Mouse (Mus musculus) forebrain, embryonic 15.5 days (tissue): ENCODE data around the gene Lrrn4cl. TPM values are rescaled to one million over a fixed set of nuclear protein-coding genes. Genes with fewer than 3 reads are reported as not detected.
A peak's percentile ranks its signal among the peaks of the same experiment; 100 is the strongest.
"Not testable (repeated sequence)": the region's sequence is repeated elsewhere in the genome, so short reads cannot be mapped to it uniquely, and the experiment has no call there.

Source experiments
- ATAC-seq: fragments of 200-750 bp; cut with Nextera tagmentation; replicated peaks from 2 replicates; pipeline ENCODE4 v1.8.0; 2017; ENCODE audit warnings: mild to moderate bottlenecking, moderate TSS enrichment, moderate library complexity
- H3K27ac ChIP-seq: fragments of 300-500 bp; sonication (generic); replicated peaks from 2 replicates; pipeline ENCODE4 v1.5.1; 2015; ENCODE audit warnings: mild to moderate bottlenecking, inconsistent platforms
- H3K27me3 ChIP-seq: fragments of 300-500 bp; sonication (generic); 2 replicates; pipeline ENCODE4 v1.6.1; 2015; ENCODE audit warnings: inconsistent platforms
- H3K36me3 ChIP-seq: fragments of 300-500 bp; sonication (generic); 2 replicates; pipeline ENCODE4 v1.6.1; 2015; ENCODE audit warnings: mild to moderate bottlenecking, inconsistent platforms
- H3K4me1 ChIP-seq: fragments of 300-500 bp; sonication (generic); 2 replicates; pipeline ENCODE4 v1.6.1; 2015; ENCODE audit warnings: inconsistent platforms
- H3K4me2 ChIP-seq: fragments of 300-500 bp; sonication (generic); replicated peaks from 2 replicates; pipeline ENCODE4 v1.6.1; 2015; ENCODE audit warnings: mild to moderate bottlenecking, inconsistent platforms
- H3K4me3 ChIP-seq: fragments of 300-500 bp; sonication (generic); 2 replicates; pipeline ENCODE4 v1.5.1; 2015; ENCODE audit warnings: mild to moderate bottlenecking, inconsistent platforms
- H3K9ac ChIP-seq: fragments of 300-500 bp; sonication (generic); replicated peaks from 2 replicates; pipeline ENCODE4 v1.6.1; 2015; ENCODE audit warnings: mild to moderate bottlenecking, inconsistent platforms
- H3K9me3 ChIP-seq: fragments of 300-500 bp; sonication (generic); 2 replicates; pipeline ENCODE4 v1.6.1; 2016; ENCODE audit warnings: inconsistent platforms
- WGBS: fragments of 180-500 bp; shearing (Covaris S2); methylation state at CpG from one replicate; pipeline ENCODE4 v1.1.7; 2015; ENCODE audit warnings: mixed read lengths; 5-methylcytosine and 5-hydroxymethylcytosine counted together
- microRNA-seq: library from miRNA; unstranded; fragments of <30 nt; microRNA quantifications from one replicate; pipeline ENCODE4, GENCODE M21; 2016
- polyA plus RNA-seq: library from polyadenylated mRNA; unstranded; fragments of >200 nt; fragmentation: Nextera tagmentation; extraction: Ambion mirVana; gene quantifications from 2 replicates; pipeline ENCODE4 v1.2.1, GENCODE M21; 2015

Gene Lrrn4cl
- polyA plus RNA-seq, 1 experiment from 2014 or later: 0.53 TPM

- ATAC-seq: peak; percentile 46
- H3K27ac ChIP-seq: peak within 1 kb of the TSS; percentile 87
- no peaks in the 10 kb centered on the region for H3K9me3 ChIP-seq
- WGBS: 2% methylated on average over 54 of the region's 54 CpGs
- H3K27me3 ChIP-seq: no peaks in the 10 kb centered on the region
- H3K9ac ChIP-seq: peak within 1 kb of the TSS; percentile 95
- H3K4me3 ChIP-seq: peak within 1 kb of the TSS; percentile 86
- peaks cover 41% of the 10 kb centered on the region for H3K4me1 ChIP-seq
- H3K36me3 ChIP-seq: peaks cover 25% of the 10 kb centered on the region
- peak within 1 kb of the TSS; percentile 92 for H3K4me2 ChIP-seq
Observed at GRCm38 (mm10) chr19:8892829-8893766, 42.5 kb downstream of the Lrrn4cl start, which contains the start of gene Ints5. TSS of gene Ints5 (plus strand) at chr19:8893005.

GRCm38 (mm10) chr19:8895397-8895960, 44.9 kb downstream of the Lrrn4cl start:
- Histone ChIP-seq H3K9me3 (no peaks in the 10 kb centered on the region), H3K27me3 (no peaks in the 10 kb centered on the region), H3K27ac (no peak overlapping the region), H3K9ac (no peak overlapping the region), H3K4me1 (peaks cover 43% of the 10 kb centered on the region), H3K4me3 (no peak overlapping the region), H3K36me3 (peaks cover 21% of the 10 kb centered on the region), H3K4me2 (no peak overlapping the region)
- ATAC-seq: no peak
- 92% methylated on average over 9 of the region's 9 CpGs for WGBS

GRCm38 (mm10) chr19:8896231-8896630, 45.7 kb downstream of the Lrrn4cl start:
- not testable (repeated sequence) for H3K27me3 ChIP-seq, H3K9me3 ChIP-seq, H3K4me2 ChIP-seq, H3K27ac ChIP-seq, ATAC-seq, H3K4me3 ChIP-seq, H3K9ac ChIP-seq
- Histone ChIP-seq H3K4me1 (peaks cover 43% of the 10 kb centered on the region), H3K36me3 (peaks cover 17% of the 10 kb centered on the region)
- 84% methylated on average over 5 of the region's 5 CpGs for WGBS

GRCm38 (mm10) chr19:8897211-8897864, 46.8 kb downstream of the Lrrn4cl start:
- peaks cover 22% of the 10 kb centered on the region for H3K36me3 ChIP-seq
- not testable (repeated sequence) for H3K9me3 ChIP-seq, H3K27me3 ChIP-seq
- H3K27ac ChIP-seq: peak overlapping the region; percentile 83
- H3K4me1 ChIP-seq: peaks cover 41% of the 10 kb centered on the region
- WGBS: 25% methylated on average over 21 of the region's 21 CpGs
- peak overlapping the region; percentile 62 for H3K4me3 ChIP-seq
- ATAC-seq: peak; percentile 57
- H3K9ac ChIP-seq: peak overlapping the region; percentile 91
- H3K4me2 ChIP-seq: peak overlapping the region; percentile 72

- H3K9ac ChIP-seq: peak within 1 kb of the TSS; percentile 91
- under 1% methylated on average over 53 of the region's 53 CpGs for WGBS
- peak; percentile 98 for ATAC-seq
- no peaks in the 10 kb centered on the region for H3K9me3 ChIP-seq
- peak within 1 kb of the TSS; percentile 83 for H3K27ac ChIP-seq
- peak within 1 kb of the TSS; percentile 72 for H3K4me2 ChIP-seq
- peaks cover 37% of the 10 kb centered on the region for H3K4me1 ChIP-seq
- no peaks in the 10 kb centered on the region for H3K27me3 ChIP-seq
- peak within 1 kb of the TSS; percentile 62 for H3K4me3 ChIP-seq
- H3K36me3 ChIP-seq: peaks cover 27% of the 10 kb centered on the region
Observed at GRCm38 (mm10) chr19:8897865-8898495, 47.4 kb downstream of the Lrrn4cl start, which contains the start of gene Ganab. TSS of gene Ganab (plus strand) at chr19:8898071.

GRCm38 (mm10) chr19:8898576-8898975, 48.0 kb downstream of the Lrrn4cl start:
- peak overlapping the region; percentile 91 for H3K9ac ChIP-seq
- H3K4me1 ChIP-seq: peaks cover 33% of the 10 kb centered on the region
- no peaks in the 10 kb centered on the region for H3K9me3 ChIP-seq
- peaks cover 33% of the 10 kb centered on the region for H3K36me3 ChIP-seq
- H3K4me2 ChIP-seq: peak overlapping the region; percentile 72
- 13% methylated on average over 13 of the region's 13 CpGs for WGBS
- H3K27me3 ChIP-seq: no peaks in the 10 kb centered on the region
- peak overlapping the region; percentile 83 for H3K27ac ChIP-seq
- ATAC-seq: no peak
- H3K4me3 ChIP-seq: peak overlapping the region; percentile 62

- Histone ChIP-seq H3K4me2 (peak overlapping the region; percentile 72), H3K4me1 (peaks cover 28% of the 10 kb centered on the region), H3K4me3 (peak overlapping the region; percentile 62), H3K36me3 (peaks cover 37% of the 10 kb centered on the region), H3K9me3 (no peaks in the 10 kb centered on the region), H3K27ac (no peak overlapping the region), H3K27me3 (no peaks in the 10 kb centered on the region), H3K9ac (peak overlapping the region; percentile 91; the same call in 1 of the 2 replicates)
- WGBS: 50% methylated on average over 3 of the region's 3 CpGs
- ATAC-seq: no peak
Observed at GRCm38 (mm10) chr19:8899079-8899478, 48.5 kb downstream of the Lrrn4cl start.

- H3K27ac ChIP-seq: no peak overlapping the region
- ATAC-seq: no peak
- H3K4me3 ChIP-seq: no peak overlapping the region
- H3K27me3 ChIP-seq: no peaks in the 10 kb centered on the region
- H3K9me3 ChIP-seq: no peaks in the 10 kb centered on the region
- H3K9ac ChIP-seq: no peak overlapping the region
- peaks cover 12% of the 10 kb centered on the region for H3K4me1 ChIP-seq
- peaks cover 64% of the 10 kb centered on the region for H3K36me3 ChIP-seq
- no peak overlapping the region for H3K4me2 ChIP-seq
- 94% methylated on average over 5 of the region's 5 CpGs for WGBS
Observed at GRCm38 (mm10) chr19:8903412-8903811, 52.8 kb downstream of the Lrrn4cl start.

Small RNA genes within 50 kb of the gene (microRNA-seq; reads per million reads assigned to microRNA genes)
- not detected for gene Mir5136

Other genes starting within 250 kb of the Lrrn4cl start
- 6.6 and 7.8 TPM in 2 replicates for gene Slc22a6, start 232.7 kb upstream of the Lrrn4cl start, polyA plus RNA-seq
- gene Chrm1, start 187.0 kb upstream of the Lrrn4cl start, polyA plus RNA-seq: 5.1 and 5.4 TPM in 2 replicates
- 164 and 171 TPM in 2 replicates for gene Slc3a2, start 127.4 kb upstream of the Lrrn4cl start, polyA plus RNA-seq
- gene Wdr74, start 114.9 kb upstream of the Lrrn4cl start, polyA plus RNA-seq: 96.5 and 97.4 TPM in 2 replicates
- 1.5 and 2.5 TPM in 2 replicates for gene 1700092M07Rik, start 110.0 kb upstream of the Lrrn4cl start, polyA plus RNA-seq
- 130 and 133 TPM in 2 replicates for gene Stx5a, start 109.4 kb upstream of the Lrrn4cl start, polyA plus RNA-seq
- 187 and 192 TPM in 2 replicates for gene Nxf1, start 93.7 kb upstream of the Lrrn4cl start, polyA plus RNA-seq
- gene Tmem223, start 79.8 kb upstream of the Lrrn4cl start, polyA plus RNA-seq: 249 and 250 TPM in 2 replicates
- 27.4 and 33.9 TPM in 2 replicates for gene Tmem179b, start 76.3 kb upstream of the Lrrn4cl start, polyA plus RNA-seq
- 32.2 and 34.1 TPM in 2 replicates for gene Taf6l, start 64.4 kb upstream of the Lrrn4cl start, polyA plus RNA-seq
- gene Polr2g, start 52.2 kb upstream of the Lrrn4cl start, polyA plus RNA-seq: 162 and 169 TPM in 2 replicates
- gene Zbtb3, start 48.2 kb upstream of the Lrrn4cl start, polyA plus RNA-seq: 8.3 and 9.6 TPM in 2 replicates
- 68.4 and 72.7 TPM in 2 replicates for gene Ttc9c, start 31.4 kb upstream of the Lrrn4cl start, polyA plus RNA-seq
- gene Hnrnpul2, start 30.8 kb upstream of the Lrrn4cl start, polyA plus RNA-seq: 5.9 and 6.1 TPM in 2 replicates
- not detected in 2 replicates for gene AC129217.1, start 21.0 kb upstream of the Lrrn4cl start, polyA plus RNA-seq
- gene Bscl2, start 13.3 kb upstream of the Lrrn4cl start, polyA plus RNA-seq: 80.7 and 85.2 TPM in 2 replicates
- gene Gng3, start 11.6 kb upstream of the Lrrn4cl start, polyA plus RNA-seq: 272 and 281 TPM in 2 replicates
- 178 and 181 TPM in 2 replicates for gene Ubxn1, start 20.7 kb downstream of the Lrrn4cl start, polyA plus RNA-seq
- 55.4 and 61.8 TPM in 2 replicates for gene Uqcc3, start 30.2 kb downstream of the Lrrn4cl start, polyA plus RNA-seq
- 59.1 and 74.7 TPM in 2 replicates for gene Lbhd1, start 33.0 kb downstream of the Lrrn4cl start, polyA plus RNA-seq
- not detected in 2 replicates for gene Gm49403, start 33.2 kb downstream of the Lrrn4cl start, polyA plus RNA-seq
- gene 1810009A15Rik, start 38.1 kb downstream of the Lrrn4cl start, polyA plus RNA-seq: 53.9 and 55.0 TPM in 2 replicates
- 0.25 TPM in 1 of 2 replicates, not detected in the other for gene Gm49416, start 38.2 kb downstream of the Lrrn4cl start, polyA plus RNA-seq
- 42.0 and 43.7 TPM in 2 replicates for gene Ints5, start 42.2 kb downstream of the Lrrn4cl start, polyA plus RNA-seq
- 88.1 and 89.6 TPM in 2 replicates for gene Ganab, start 47.3 kb downstream of the Lrrn4cl start, polyA plus RNA-seq
- 78.9 and 81.0 TPM in 2 replicates for gene B3gat3, start 69.6 kb downstream of the Lrrn4cl start, polyA plus RNA-seq
- 0.87 and 1.5 TPM in 2 replicates for gene Rom1, start 78.6 kb downstream of the Lrrn4cl start, polyA plus RNA-seq
- 10.4 and 11.7 TPM in 2 replicates for gene Eml3, start 78.8 kb downstream of the Lrrn4cl start, polyA plus RNA-seq
- gene Mta2, start 91.1 kb downstream of the Lrrn4cl start, polyA plus RNA-seq: 171 and 175 TPM in 2 replicates
- gene Tut1, start 103.1 kb downstream of the Lrrn4cl start, polyA plus RNA-seq: 34.1 and 34.7 TPM in 2 replicates
- gene Eef1g, start 116.3 kb downstream of the Lrrn4cl start, polyA plus RNA-seq: 336 and 348 TPM in 2 replicates
- gene Ahnak, start 138.5 kb downstream of the Lrrn4cl start, polyA plus RNA-seq: 2.6 and 3.7 TPM in 2 replicates
- not detected in 2 replicates for gene Scgb1a1, start 237.2 kb downstream of the Lrrn4cl start, polyA plus RNA-seq